Mouse (Mus musculus): ENCODE data around the gene Abhd8.
A peak's percentile ranks its signal among the peaks of the same experiment; 100 is the strongest.

Gene Abhd8

GRCm38 (mm10) chr8:71463188-71464033 lies at the start of gene Abhd8:
Gene Abhd8 (minus strand): TSS chr8:71463655.
- DNase-seq: peak; percentile 98

- peak; percentile 34 for DNase-seq
These were observed 48.2 kb upstream of the Abhd8 start, which contains the start of gene Plvap for GRCm38 (mm10) chr8:71511644-71512043. Gene Plvap (minus strand): TSS chr8:71511752.

GRCm38 (mm10) chr8:71509316-71509715 lies 45.9 kb upstream of the Abhd8 start:
- no peak for DNase-seq

- DNase-seq: peak; percentile 97
These were observed 44.2 kb upstream of the Abhd8 start for GRCm38 (mm10) chr8:71507589-71508104.

- no peak for DNase-seq
These were observed 42.5 kb upstream of the Abhd8 start for GRCm38 (mm10) chr8:71505979-71506378.

GRCm38 (mm10) chr8:71505326-71505725 lies 41.9 kb upstream of the Abhd8 start:
- no peak for DNase-seq

- no peak for DNase-seq
These were observed 40.9 kb upstream of the Abhd8 start for GRCm38 (mm10) chr8:71504349-71504748.

- DNase-seq: peak; percentile 67
These were observed 35.6 kb upstream of the Abhd8 start for GRCm38 (mm10) chr8:71498816-71499690.

DNA sequence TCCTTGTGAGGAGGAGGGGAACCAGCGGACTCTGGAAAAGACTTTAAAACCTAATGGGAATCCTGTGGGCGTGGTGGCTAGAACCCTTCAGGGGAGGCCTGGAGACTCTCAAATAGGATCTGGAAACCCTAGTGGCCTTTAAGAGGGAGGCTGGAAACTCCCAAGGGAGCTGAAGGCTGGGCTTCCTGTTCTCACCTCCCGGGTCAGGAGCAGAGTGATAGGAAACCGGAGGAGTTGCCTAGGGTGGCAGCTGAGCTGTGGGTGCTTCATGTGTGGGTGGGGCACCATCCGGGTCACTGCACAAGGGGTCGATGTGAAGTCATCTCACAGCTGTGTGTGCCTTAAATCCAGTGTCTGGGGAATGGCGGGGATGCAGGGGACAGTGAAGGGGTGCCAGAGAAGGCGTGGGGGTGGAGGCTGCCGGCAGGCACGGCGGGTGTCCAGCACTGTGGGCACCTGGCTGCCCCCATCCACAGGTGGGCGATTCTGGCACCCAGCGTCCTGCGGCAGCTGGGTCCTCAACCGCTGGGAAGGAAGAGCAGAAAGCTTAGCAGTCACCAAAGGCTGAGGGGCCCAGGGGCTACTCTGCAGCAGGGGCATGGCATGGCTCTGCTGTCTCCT lies 34.5 kb upstream of the Abhd8 start:
- peak; percentile 44 for DNase-seq

- no peak for DNase-seq
These were observed 33.7 kb upstream of the Abhd8 start for GRCm38 (mm10) chr8:71497077-71497645.

DNA sequence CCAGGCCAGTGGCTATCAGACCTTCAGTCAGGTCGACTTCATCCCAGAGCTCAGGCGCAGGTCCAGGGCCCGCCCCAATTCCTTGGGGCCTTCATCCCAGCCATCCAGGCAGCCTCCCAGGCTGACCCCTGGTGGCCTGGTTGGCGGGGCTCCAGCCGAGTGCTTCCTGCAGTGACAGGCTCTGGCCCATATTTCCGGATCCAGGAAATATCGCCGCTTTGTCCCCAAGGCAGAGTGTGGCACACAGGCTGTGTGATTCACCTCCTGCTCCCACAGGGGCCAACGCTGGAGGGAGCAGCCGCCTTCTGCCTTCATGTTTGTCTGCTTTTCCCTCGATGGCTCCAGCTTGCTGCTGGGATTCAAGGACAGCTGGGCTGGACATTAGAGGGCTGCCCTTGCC lies 33.0 kb upstream of the Abhd8 start:
- peak; percentile 37 for DNase-seq

- no peak for DNase-seq
These were observed 32.4 kb upstream of the Abhd8 start for GRCm38 (mm10) chr8:71495811-71496210.

GRCm38 (mm10) chr8:71495039-71495438 lies 31.6 kb upstream of the Abhd8 start:
- DNase-seq: peak; percentile 92

- DNase-seq: peak; percentile 94
These were observed 25.0 kb upstream of the Abhd8 start for GRCm38 (mm10) chr8:71488454-71488853.

- DNase-seq: peak; percentile 92
These were observed 24.4 kb upstream of the Abhd8 start, which contains the start of gene Gtpbp3 for GRCm38 (mm10) chr8:71487691-71488445. Gene Gtpbp3 (plus strand): TSS chr8:71488103.

- DNase-seq: no peak
These were observed 22.7 kb upstream of the Abhd8 start for GRCm38 (mm10) chr8:71486136-71486529.

DNA sequence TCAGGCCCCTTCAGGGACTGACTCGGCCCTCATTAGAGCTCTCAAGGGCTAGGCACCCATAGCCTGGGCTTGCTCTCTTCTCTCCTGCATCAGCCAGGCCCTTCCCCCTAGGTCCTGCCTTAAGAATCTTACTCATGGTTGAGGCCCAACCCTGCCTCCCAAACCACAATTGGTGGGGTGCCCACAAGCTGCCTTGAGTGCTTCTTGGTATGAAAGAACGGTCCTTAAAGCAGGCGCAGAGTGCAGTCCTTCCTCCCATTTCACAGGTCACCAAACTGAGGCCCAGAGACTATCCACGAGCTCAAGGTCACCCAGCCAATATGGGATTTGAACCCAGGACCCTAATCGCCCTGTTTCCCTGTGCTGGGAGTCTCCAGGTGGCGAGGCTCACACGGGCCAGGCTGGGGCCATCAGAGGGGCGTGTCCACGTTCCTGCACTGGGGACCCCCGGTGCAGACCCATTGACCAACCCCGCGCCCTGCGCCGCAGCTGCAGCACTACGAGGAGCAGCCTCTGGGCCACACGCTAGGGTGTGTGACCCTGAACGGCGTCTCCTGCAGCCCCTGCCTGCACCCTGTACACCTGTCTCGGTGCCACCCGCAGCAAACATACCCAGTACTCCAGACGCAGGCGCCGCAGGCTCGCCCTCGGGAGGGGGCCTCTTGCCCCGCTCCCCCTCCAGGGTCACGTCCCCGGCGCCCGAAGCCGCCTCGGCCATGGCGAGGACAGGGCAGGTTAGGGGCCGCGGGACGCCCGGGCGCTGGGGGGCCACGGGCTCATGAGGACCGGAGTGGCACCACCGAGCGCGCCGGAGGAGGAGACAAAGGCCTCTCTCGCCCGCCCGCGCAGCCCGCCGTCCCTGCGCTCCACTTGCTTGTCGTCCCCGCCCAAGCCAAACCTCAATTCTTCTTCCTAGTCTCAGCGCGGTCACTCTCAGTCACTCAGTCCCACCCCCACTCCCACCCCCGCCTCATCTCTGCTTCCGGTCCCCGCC lies 22.0 kb upstream of the Abhd8 start, which contains the start of gene Ano8:
TSS of gene Ano8 (minus strand) at position 822 of the 994 bp plus-strand sequence.
- DNase-seq: peak; percentile 94

GRCm38 (mm10) chr8:71484736-71485135 lies 21.3 kb upstream of the Abhd8 start:
- DNase-seq: no peak

DNA sequence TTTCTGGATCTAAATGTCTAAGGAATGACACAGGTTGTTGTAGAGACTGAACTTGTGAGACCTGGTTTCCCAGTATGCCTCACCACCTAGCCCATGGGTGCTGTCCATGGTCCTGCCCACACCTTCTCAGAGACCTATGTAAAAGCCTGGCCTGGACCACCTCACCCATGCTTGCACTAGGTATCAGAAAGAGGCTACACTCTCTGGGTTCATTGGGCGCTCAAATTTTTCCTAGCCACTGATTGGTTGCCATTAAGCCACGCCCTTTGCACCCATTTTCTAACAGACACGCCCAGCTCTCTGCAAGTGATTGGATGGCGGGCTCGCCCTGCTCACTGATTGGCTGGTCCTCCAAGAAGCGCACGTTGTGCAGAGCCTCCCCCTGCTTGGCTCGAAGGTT lies 20.5 kb upstream of the Abhd8 start:
- peak; percentile 68 for DNase-seq

DNA sequence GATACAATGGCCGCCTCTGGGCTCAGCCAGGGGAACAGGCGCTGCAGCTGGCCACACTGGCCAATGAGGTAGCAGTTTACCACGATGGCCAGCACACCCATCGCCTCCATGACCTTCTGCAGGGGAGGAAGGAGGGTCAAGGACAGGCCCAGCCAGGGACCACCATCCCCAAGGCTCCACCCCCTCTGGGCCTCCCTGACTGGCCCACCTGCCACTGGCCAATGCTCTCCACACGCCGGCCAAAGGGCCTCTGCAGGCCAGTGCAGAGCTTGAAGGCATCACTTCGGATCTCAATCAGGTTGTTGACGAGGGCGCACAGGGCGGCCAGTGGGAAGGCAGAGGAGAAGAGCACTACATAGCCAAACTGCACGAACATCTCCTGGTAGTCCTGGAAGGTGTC lies 15.5 kb upstream of the Abhd8 start:
- DNase-seq: no peak

All from embryo, embryonic 11 days (tissue).